21 mouse cellular contexts compared by ENCODE assay signal in genomic region chr5:99327019-99327418, GRCm38 (mm10).
DNase-seq lines count a peak whose midpoint lies in the region; ATAC-seq and TF ChIP-seq lines count a peak whose summit lies in the region.
"Had no signal": no experiment of that assay in that cellular context is flagged by ENCODE, and none has a peak within 500 bp of the region (broad histone marks: within the 10 kb centered on the region; RNA-seq: fewer than 3 reads in every experiment).

No protein-coding gene starts in this region.

- TF ChIP-seq CTCF in lung, postnatal 0 days (IDR thresholded peaks at IDR 0.05) = no peak

- no peak overlapping the region for H3K4me2 ChIP-seq in lung, postnatal 0 days (replicated peaks; ENCODE audit: low read depth, low read length)
- H3K4me2 ChIP-seq: forebrain, embryonic 12.5 days; lung, embryonic 15.5 days; midbrain, embryonic 13.5 days; neural tube, embryonic 15.5 days had no signal

- no peak overlapping the region for H3K9ac ChIP-seq in lung, postnatal 0 days (replicated peaks; ENCODE audit: low read depth)
- H3K9ac ChIP-seq: forebrain, embryonic 12.5 days; lung, embryonic 15.5 days; midbrain, embryonic 13.5 days; neural tube, embryonic 15.5 days had no signal

- H3K4me1 ChIP-seq in lung, postnatal 0 days (ENCODE audit: insufficient read depth, low read depth, low read length) = no peaks in the 10 kb centered on the region
- H3K4me1 ChIP-seq: forebrain, embryonic 12.5 days; heart, embryonic 10.5 days; midbrain, embryonic 13.5 days; neural tube, embryonic 15.5 days had no signal

- ATAC-seq in lung, postnatal 0 days = no peak
- peak; percentile 49 to 77; a peak in 3 of 4 replicates for ATAC-seq in hematopoietic stem cell, adult 5-6 weeks (replicated peaks in 1 of 2; ENCODE audit: insufficient read depth in 1 of 2, low FRiP score in 2 of 2, low TSS enrichment in 1 of 2, low read depth in 1 of 2, poor library complexity in 2 of 2, severe bottlenecking in 2 of 2)
- ATAC-seq: hindbrain, postnatal 0 days; midbrain, embryonic 13.5 days had no signal

- H3K36me3 ChIP-seq in lung, postnatal 0 days (ENCODE audit: insufficient read depth, low read length) = no peaks in the 10 kb centered on the region
- H3K36me3 ChIP-seq in macrophage (ENCODE audit: inconsistent target) = no peaks in the 10 kb centered on the region
- H3K36me3 ChIP-seq: forebrain, embryonic 12.5 days; heart, embryonic 10.5 days; lung, embryonic 15.5 days; midbrain, embryonic 13.5 days; neural tube, embryonic 15.5 days had no signal

- no peaks in the 10 kb centered on the region for H3K79me2 ChIP-seq in macrophage (ENCODE audit: inconsistent target)

- WGBS in lung, postnatal 0 days = 81% methylated on average over 2 of the region's 2 CpGs
- 75% methylated on average over 2 of the region's 2 CpGs for WGBS in macrophage (ENCODE audit: missing documents)

- no peaks in the 10 kb centered on the region for H3K27me3 ChIP-seq in lung, postnatal 0 days (replicated peaks; ENCODE audit: insufficient read depth, low read length)
- H3K27me3 ChIP-seq: forebrain, embryonic 12.5 days; lung, embryonic 15.5 days; midbrain, embryonic 13.5 days; neural tube, embryonic 15.5 days had no signal

- peak; percentile 18 for DNase-seq in lung, postnatal 0 days (ENCODE audit: low spot score)
- DNase-seq in lung, postnatal 4 days = no peak
- DNase-seq in yolk sac, embryonic 10.5 days (ENCODE audit: low spot score) = peak; percentile 58
- DNase-seq in gastrocnemius, postnatal 25 days = no peak
- no peak for DNase-seq in urinary bladder, postnatal 10 days (ENCODE audit: low spot score)
- DNase-seq: adrenal gland, adult 2 months; cerebellum, adult 11 months; cerebellum, postnatal 14 days; gastrocnemius, postnatal 14 days; heart, postnatal 10 days had no signal

- H3K9me3 ChIP-seq in lung, postnatal 0 days (ENCODE audit: low read length) = no peaks in the 10 kb centered on the region
- H3K9me3 ChIP-seq: forebrain, embryonic 12.5 days; heart, embryonic 10.5 days; lung, embryonic 15.5 days; midbrain, embryonic 13.5 days; neural tube, embryonic 15.5 days had no signal

- no peak for TF ChIP-seq EP300 in lung, postnatal 0 days (IDR thresholded peaks at IDR 0.05)

- H3K27ac ChIP-seq in lung, postnatal 0 days (ENCODE audit: low read length) = no peak overlapping the region
- H3K27ac ChIP-seq in macrophage = peak overlapping the region; percentile 45
- H3K27ac ChIP-seq: forebrain, embryonic 12.5 days; heart, embryonic 10.5 days; hindbrain, postnatal 0 days; kidney, postnatal 0 days; left cerebral cortex, adult 2 months; lung, embryonic 15.5 days; midbrain, embryonic 13.5 days; neural tube, embryonic 15.5 days had no signal

- H3K4me3 ChIP-seq in lung, postnatal 0 days (ENCODE audit: low read depth, low read length) = no peak overlapping the region
- no peak overlapping the region for H3K4me3 ChIP-seq in macrophage (ENCODE audit: inconsistent target)
- H3K4me3 ChIP-seq: forebrain, embryonic 12.5 days; heart, embryonic 10.5 days; left cerebral cortex, adult 2 months; lung, embryonic 15.5 days; midbrain, embryonic 13.5 days; myocyte; neural tube, embryonic 15.5 days had no signal

Comparison
In these comparisons a context has a peak if more than half of its experiments do, and no peak if none do; other contexts are left out.
1. DNase-seq: peak in lung, postnatal 0 days (single experiment) and yolk sac, embryonic 10.5 days (single experiment); none in lung, postnatal 4 days (0 of 2), gastrocnemius, postnatal 25 days (single experiment) and urinary bladder, postnatal 10 days (single experiment).